Mouse (Mus musculus) kidney, adult 18-20 months (tissue): ENCODE data around the gene Armh3.
A peak's percentile ranks its signal among the peaks of the same experiment; 100 is the strongest.

Source experiments
- DNase-seq: peaks from one replicate; pipeline ENCODE4 v3.0.0; 2021

The Armh3 gene

DNA sequence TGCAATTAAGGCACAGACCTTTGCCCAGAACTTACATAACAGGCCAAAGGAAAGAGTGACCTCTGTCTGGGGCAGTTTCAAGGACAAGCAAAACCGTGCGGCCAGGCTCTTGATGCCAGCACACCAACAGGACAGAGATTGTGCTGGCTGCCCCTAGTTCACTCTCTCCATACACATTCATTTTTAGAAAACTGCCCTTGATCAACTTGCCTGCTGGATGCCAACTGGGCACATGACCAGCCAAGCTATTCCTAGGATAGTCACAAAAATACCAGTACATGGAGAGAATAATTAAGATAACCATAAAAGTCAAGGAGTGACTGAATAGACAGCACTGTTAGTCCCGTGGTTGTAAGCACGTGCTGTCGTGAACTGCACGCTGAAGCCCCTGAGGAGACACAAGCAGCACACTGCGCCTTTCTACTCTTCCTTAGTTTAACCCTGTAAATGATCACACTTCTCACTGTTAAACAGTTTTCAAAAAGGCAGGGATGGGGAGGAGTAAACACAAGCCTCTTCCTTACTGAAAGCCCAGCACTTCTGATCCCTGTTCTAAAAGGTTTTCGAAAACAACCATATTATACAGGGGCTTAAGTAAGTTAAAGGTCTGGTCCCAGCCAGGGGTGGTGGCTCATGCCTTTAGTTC lies 95.8 kb downstream of the Armh3 start:
- DNase-seq: peak; percentile 47

DNA sequence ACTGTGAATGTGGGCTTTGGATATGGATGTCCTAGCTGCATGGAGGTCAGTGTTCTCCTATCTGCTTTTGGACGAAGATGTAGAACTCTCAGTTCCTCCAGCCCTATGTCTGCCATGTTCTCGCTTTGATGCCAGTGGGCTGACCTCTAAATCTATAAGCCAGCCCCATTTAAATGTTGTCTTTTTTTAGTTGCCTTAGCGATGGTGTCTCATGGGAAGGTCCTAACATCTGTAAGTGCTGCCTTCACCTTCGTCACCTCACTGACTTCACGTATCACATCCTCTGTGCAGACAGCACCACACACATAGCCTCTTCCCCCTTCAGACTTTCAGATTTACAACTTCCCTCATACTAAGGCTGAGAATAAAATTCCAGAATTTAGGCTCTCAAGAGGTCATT lies 97.5 kb downstream of the Armh3 start:
- no peak for DNase-seq

DNA sequence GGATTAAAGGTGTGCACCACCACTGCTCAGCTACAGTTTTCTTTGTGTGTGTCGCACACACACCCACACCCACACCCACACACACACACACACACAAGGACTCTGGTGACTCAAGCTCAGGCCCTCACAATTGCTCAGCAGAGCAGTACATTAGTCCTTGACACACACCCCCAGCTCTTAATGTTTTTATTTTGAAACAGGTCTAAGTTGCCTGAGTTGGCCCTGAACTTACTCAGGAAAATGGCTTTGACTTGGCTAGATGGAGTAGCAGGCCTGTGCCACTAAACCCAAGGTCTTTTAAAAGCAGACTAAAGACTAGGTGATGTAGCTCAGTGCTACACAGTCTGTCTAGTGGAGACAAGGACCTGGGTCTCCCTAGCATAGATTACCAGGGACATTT lies 102.6 kb downstream of the Armh3 start:
- no peak for DNase-seq

DNA sequence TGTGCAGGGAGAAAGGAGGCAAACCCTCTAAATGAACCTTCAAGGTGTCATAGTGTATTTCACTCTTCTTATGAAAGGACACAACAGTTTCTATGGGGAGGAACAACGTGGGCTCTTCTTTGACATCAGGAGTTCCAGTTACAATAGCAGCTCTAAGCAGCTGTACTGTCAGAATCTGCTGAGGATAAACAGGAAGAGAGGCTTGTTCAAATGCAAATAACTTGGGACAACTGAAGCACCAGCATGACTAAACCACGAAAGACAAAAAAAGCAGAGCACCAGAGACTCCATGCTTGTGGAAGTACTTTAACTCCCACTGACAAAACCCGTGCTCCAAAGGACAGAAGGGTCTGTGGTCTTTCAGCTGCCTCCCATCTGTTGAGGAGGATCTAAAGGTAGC lies 116.2 kb downstream of the Armh3 start:
- DNase-seq: no peak

DNA sequence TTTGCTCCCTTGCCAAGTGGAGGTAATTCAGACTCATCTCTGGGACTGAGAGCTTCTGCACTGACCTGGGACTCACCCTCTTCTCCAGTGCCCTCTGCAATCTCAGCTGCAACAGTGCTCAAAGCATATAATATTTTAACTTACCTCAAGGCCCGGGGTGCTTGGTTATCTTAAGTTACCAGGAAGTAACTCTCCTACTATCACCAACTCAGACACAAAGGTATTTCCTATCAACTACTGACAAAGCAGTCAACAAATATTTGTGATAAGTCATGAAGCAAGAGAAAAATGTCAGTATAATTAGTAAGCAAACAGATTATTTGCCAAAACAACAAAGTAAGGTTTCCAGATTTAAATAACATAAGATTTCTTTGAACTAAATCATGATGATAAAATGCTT lies 125.0 kb downstream of the Armh3 start:
- DNase-seq: no peak

DNA sequence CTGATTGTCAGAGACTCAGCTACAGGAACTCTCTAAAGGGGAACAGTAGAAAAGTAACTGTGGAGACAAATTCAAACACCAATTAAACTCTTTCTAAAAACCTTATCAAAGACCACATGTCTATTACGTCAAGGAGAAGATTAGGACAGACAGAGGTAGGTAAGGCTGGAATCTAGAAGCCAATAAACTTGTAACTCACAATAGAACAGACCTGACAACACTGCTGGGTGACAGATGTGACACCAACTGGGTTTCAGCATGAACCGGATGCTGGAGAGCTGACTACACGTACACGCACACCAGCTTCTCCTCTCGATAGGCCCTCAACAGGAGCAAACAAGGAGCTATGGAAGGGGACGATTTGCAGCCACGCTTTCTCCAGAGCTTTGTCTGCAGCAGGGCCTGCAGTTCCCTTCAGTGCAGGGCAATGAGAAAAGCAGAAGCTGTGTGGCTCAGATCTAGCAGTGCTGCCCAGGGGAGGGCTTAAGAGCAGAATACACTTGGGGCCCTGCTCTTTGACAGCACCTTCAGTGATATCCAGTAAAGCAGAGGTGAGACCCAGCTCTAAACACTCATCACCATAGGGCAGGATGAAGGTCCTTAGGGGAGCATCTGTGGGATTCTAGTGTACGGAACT lies 142.9 kb downstream of the Armh3 start:
- DNase-seq: no peak

DNA sequence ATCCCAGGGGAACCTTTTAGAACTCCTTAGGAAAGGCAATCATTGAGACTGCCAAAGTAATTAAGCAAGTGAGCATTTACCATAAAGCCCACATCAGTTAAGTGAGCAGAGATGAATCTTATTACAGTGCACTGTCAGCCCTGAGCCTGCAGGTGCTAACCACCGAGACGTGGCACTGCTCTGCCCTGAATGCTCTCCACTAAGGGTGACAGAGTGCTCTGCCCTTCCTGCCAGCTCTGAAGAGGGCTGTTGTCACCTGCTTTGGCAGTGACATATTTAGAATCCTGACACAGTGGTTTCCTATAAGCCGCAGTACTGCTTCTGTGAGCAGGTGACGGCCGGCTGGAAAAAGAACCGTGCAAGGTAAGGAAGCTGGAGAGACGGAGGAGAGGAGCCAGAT lies 143.8 kb downstream of the Armh3 start:
- DNase-seq: no peak

DNA sequence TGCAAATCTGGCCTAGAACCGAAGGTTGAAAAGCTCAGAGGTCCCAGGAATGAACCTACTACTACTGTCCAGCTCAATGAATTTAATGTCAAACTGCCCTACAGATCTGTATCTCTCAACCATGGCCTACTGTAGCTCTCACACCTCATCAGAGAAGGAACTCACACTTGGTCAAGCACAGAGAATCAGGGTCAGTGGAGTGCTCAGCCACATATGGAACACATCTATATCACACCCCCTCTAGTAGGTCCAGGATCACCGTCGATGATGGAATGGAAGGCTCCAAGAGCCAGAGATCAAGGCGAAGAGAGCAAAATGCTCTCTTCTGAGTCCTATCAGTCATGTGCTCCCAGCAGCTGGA lies 150.6 kb downstream of the Armh3 start:
- DNase-seq: no peak

DNA sequence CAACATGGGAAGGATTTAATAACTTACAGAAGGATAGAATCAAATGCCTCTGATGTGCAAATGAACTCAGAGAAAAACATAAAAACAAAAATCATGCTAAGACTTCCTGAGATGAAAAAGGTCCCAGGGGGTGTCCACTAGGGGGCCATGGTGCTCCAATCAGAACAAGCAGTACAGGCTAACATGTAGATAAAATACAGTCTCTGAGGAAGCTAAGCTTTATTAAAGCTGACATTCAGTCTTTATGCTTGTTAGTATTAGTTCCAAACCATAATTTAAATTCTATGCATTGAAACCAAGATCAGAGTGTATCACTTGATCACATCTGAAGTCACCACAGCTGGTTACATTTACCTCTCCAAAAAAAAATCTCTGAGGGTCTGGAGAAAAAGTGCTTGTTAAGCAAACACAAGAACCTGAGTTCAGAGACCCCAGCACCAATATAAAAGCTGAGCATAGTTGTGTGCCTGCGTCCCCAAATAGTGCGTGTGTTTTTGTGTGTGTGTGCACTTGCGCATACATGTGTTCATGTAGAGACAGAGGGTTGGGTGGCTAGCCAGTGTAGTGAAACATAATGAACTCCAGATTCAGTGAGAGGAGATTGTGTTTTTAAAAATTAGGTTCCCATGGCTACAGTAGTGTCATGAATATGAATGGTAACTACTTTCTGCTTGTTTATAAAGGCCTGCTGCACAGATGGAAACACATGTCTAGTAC lies 151.1 kb downstream of the Armh3 start:
- DNase-seq: no peak

DNA sequence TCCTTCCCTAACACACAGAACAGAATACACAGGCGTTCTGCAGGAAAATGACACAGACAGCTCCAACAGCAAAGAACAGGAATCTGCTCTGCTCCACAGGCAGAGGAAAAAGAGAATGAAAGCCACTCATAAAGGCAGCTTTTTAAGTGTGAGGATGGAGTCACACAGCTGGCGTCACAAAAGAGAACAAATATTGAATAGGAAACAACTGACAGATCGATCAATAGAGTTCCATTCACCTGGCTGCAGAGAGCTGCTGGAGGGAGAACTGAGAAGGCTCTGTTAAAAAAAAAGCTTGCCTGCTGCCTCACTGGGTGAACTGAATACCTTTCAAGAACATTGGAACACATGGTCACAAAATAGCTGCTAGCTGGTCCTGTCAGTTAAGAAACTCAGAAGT lies 154.1 kb downstream of the Armh3 start:
- no peak for DNase-seq

DNA sequence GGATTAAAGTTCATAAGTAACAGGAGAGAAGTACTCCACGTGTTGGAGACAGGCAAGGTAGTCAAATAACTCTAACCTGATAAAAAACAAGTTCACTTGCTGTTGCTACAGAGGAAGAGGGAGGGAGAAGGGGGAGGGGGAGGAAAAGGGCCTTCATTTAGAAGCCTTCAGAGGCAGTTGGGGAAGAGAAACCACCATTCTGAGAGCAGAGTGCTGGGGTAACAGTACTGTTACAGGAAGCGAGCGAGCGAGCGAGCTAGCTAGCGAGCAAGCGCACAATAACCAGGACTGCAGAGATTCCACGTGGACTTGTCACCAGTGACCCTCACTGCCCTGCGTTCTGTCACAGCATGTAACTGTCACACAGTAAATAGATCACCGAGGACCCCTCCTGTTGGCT lies 154.9 kb downstream of the Armh3 start:
- no peak for DNase-seq

DNA sequence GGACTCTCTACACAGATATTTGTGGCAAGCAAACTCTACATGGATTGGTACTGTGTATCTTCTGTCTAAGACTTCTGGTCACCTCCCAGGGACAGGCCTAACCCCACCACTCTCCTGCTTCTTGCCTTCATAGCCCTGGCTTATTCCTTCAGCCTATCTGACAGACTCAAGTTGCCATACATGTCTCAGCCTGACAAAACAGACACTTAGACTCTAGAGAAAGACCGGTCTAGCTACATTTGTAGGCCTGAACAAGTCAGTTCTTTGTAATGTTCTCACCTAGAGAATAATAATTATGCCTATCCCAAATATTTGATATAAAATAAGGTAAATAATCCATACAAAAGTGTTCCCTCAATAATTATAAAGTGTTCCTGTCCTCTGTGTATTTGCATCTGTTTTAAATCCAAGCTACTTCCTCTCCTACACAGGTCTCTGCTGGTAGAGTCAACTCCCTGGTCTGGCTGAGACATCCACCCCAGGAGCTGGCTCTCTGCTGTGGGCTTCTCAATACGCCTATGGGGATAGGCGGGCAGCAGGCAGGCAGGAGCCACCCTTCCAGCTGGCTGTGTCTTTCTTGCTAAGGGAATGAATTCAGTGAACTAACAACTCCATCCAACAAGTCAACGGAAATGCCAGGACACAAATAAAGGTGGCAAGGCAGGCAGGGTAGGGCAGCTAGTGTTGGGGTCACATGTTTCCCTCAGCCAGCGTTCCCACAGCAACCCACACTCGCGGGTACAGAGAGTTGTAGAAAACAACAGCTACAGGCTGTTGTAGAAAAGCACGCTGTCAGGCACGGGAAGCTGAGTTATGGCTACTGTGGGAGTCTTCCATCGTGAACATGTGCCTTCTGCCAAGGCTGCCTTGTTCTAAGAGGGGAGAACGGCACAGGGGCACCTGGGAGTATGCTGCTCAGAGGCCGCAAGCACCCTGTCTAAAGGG lies 161.0 kb downstream of the Armh3 start:
- no peak for DNase-seq

DNA sequence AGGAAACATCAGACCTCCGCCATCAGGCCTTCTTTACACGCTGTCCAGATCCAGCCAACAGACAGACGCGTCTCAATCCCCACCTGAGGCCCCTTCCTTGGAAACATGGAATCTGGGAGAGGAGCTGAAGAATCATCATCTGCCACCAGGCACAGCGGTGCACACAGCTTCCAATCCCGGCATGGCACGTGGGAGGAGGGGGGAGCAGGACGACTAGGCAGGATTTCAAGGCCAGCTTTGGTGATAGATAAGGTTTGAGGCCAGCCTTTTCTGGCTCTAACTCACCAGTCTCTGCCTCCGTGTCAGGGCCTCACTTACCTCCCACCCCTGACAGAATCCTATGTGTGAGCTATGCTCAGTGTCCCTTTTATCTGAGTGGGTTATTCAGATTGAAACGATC lies 162.8 kb downstream of the Armh3 start:
- no peak for DNase-seq

DNA sequence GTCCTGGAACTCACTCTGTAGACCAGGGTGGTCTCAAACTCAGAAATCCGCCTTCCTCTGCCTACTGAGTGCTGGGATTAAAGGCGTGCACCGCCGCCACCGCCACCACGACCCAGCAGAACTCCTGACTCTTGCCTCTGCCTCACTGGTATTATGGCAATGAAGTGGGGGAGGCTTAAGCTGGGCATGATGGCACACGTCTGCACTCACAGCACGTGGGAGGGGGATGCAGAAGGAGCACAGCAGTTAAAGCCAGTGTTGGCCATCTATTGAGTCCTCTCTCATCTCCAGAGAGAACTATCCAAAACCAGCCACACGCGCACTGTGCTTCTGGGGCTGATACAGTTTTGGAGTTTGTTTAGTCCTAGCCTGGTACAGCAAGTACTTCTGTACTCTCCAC lies 164.6 kb downstream of the Armh3 start:
- DNase-seq: no peak

DNA sequence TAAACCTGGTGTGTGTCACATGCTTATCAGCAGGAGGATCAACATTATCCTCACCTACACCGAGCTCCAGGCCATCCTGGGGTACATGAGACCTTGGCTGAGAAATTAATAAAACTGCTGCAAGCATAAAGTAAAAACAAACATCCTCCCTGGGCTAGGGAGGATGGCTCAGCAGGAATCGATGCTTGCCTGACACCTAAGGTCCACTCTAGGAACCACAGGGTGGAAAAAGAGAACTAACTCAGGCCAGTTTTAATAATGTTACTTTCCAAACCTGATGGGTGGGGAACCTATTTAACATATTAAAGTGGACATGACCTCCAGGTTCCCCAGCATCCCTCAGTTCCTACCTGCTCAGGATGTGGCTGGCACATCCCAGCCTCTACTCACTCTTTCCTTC lies 167.6 kb downstream of the Armh3 start:
- no peak for DNase-seq

DNA sequence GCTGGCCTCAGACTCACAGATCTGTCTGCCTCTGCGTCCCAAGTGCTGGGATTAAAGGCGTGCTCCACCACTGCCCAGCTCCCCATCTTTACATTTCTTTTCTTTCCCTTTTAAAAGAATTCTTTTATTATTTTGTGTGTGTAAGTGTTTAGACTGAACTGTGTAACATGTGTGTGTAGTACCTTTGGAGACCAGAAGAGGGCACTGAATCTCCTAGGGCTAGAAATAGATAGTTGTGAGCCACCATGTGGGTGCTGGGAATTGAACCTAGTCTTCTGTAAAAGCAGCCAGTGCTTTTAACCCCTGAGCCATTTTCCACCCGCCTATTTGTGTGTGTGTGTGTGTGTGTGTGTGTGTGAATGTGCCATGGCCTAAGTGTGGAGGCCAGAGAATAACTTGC lies 170.6 kb downstream of the Armh3 start:
- no peak for DNase-seq

DNA sequence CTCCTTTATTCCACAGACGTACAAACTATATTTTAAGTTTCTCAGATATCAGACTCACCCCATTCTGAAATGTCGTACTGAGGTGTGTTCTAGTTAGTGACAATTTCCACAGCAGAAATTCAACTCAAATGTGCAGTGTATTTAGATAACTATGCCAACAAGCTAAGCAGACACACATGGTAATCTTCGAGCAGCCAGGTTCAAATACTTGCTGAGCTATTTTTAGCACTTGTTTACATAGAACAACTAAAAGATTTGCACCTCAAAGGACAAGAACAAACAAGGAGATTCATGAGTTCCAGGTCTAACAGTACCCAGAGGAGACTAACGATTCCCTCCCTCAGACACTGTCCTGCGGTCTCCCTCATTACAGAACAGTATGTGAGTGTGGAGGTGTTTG lies 171.2 kb downstream of the Armh3 start:
- DNase-seq: no peak

DNA sequence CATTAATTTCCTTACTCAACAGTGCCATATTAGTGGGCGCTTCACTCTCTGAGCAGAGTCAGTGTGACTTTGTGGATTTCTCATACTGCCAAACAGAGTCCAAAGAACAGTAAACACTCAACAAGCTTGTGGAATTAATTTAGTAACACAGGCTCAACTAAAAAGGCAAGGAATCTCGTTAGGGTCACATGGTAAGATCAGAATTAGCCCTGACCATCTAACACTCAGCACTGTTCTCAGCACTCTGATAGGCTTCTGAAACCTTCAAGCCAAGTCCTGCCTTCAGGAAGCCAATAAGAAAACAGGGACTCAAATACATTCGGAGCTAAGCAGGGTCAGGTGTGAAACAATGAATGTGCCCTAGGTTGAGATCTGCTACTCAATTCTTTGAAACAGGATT lies 172.1 kb downstream of the Armh3 start:
- DNase-seq: no peak

DNA sequence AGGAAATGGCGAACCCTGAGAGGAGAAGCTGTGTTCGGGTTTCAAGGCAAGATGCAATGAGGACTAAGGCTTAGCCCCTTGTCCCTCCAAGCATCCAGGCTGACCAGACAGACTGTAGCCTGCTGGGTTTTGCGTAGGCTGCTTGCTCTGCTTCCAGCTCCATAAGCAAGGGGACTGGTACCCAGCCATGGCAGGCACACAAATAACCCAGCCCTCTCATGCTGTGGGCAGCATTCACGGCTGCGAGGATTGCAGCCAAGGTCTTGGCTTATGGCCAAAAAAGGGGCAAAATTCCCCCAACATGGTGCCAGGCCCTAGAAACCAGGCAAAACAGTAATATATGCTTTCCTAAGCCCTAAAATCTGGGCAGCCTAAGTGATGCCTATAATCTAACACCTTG lies 176.5 kb downstream of the Armh3 start:
- DNase-seq: no peak

DNA sequence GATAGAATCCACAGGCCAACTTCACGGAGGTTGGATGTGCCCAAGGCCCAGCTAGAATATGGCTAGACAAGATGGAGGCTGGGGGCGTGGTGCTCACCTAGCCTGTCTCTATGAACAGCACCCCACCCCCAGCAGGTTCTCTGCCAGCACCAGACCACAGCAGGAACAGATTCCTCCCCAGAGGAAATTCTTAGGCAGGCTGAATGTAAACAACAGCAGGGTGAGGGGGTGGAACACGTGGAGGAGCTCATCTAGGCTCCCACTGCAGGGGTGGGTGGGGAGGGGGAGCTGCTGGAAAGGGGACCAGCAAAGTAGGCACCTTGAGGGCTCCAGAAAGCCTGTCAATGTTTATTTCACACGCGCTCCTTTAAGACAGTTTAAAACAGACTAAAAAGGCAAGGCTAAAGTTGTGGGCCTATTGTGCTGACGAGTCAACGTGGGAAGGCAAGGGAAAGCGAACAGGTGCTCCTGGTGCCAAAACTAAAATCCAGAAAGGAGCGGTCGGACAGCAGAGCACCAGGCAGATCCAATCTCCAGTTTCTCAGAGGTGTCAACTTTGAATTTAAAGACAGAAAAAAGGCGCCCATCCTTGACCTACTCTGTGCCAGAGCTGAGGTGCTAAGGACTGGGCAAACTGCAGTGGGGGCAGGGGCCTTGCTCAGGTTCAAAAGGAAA lies 180.3 kb downstream of the Armh3 start:
- no peak for DNase-seq

DNA sequence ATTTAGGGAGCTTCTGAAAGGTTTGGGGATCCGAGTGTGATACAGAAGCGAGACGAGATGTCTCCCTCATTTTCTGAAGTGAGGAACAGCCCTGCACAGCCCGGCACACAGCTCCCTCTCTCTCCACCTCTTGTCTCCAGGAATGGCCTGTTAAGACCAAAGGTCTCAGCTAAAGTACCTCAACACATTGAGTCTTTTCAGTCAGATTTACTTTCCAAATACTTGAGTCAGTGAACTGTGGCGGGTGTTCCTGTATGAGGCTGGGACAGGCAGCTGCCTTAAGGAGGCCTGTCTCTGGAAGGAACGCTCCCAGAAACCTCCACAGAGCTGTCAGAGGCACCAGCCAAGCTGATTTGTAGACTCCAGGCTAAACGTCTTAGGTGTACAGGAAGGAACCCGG lies 181.6 kb downstream of the Armh3 start:
- DNase-seq: peak; percentile 58

DNA sequence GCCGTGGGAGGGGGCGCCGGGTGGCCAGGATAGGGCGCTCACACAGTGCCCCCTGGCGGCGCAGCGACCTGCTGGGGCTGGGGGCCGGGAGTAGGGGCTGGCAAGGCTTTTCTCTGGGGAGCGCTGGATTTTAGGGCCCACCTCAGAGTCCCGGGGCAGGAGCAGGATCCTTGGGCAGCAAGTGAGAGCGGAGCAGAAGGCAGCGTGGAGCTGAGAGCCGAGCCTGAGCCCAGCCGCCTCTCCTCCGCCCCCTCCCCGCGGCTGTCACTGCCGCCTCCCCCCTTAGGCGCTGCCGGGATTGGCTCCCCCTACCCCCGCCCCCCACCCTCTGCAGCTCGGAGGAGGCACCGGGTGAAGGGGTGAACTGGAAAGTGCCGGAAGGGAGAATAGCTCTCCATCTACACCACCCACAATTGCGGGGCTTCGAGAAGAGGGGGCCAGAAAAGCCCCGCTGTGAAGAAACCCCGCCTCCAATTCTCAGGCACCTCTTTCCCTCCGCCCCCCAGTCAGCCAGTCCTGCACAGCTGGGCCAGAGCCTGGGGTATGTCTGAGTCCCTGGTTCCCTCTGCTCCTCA lies 182.4 kb downstream of the Armh3 start, which contains the start of gene Kcnip2:
Kcnip2 (minus strand) TSS at position 231 of the 575 bp plus-strand sequence.
- peak; percentile 42 for DNase-seq
